Mouse (Mus musculus): ENCODE measurements around the gene Nsmce4a. TPM values are rescaled to one million over a fixed set of nuclear protein-coding genes. Genes with fewer than 3 reads are reported as not detected.

Gene Nsmce4a
- polyA plus RNA-seq (2014; fragmentation: Nextera tagmentation; extraction: Ambion mirVana): 156 and 160 TPM in 2 replicates

GRCm38 (mm10) chr7:130572821-130573220 is at the start of gene Nsmce4a:
Gene Nsmce4a (minus strand): TSS chr7:130573118.
- ATAC-seq (ENCODE audit: insufficient number of reproducible peaks, insufficient read depth, low FRiP score, low read depth): no peak
- no peaks in the 10 kb centered on the region for H3K9me3 ChIP-seq (ENCODE audit: control insufficient read depth, low read length)
- 82% methylated on average over 8 of the region's 11 CpGs for WGBS

GRCm38 (mm10) chr7:130622359-130622758 is 49.4 kb upstream of the Nsmce4a start:
- no peaks in the 10 kb centered on the region for H3K27me3 ChIP-seq (ENCODE audit: control insufficient read depth, insufficient read depth, low read length)
- H3K4me1 ChIP-seq (ENCODE audit: control insufficient read depth in 2 of 2, insufficient read depth in 2 of 2, low read length in 2 of 2): peaks cover 14 to 16% of the 10 kb centered on the region in 2 experiments
- no peaks in the 10 kb centered on the region for H3K36me3 ChIP-seq (ENCODE audit: control insufficient read depth, insufficient read depth, low read length)
- H3K9ac ChIP-seq (ENCODE audit: low read length): no peak overlapping the region
- 86% methylated on average over 4 of the region's 4 CpGs for WGBS
- no peak for ATAC-seq (ENCODE audit: insufficient number of reproducible peaks, insufficient read depth, low FRiP score, low read depth)
- H3K9me3 ChIP-seq (ENCODE audit: control insufficient read depth, low read length): no peaks in the 10 kb centered on the region
- H3K4me3 ChIP-seq (ENCODE audit: control insufficient read depth in 1 of 2, insufficient read depth in 1 of 2, low read depth in 1 of 2, low read length in 2 of 2): no peak overlapping the region
- no peak overlapping the region for H3K4me2 ChIP-seq (ENCODE audit: low read length)
- no peak overlapping the region for H3K27ac ChIP-seq (replicated peaks in 1 of 2; ENCODE audit: control insufficient read depth in 1 of 2, insufficient read depth in 1 of 2, low read depth in 2 of 2, low read length in 2 of 2)

More at GRCm38 (mm10) chr7:130572821-130573220, at the start of gene Nsmce4a:
- Histone ChIP-seq H3K4me1 (ENCODE audit: control insufficient read depth in 2 of 2, insufficient read depth in 2 of 2, low read length in 2 of 2) (peaks cover 12 to 20% of the 10 kb centered on the region in 2 experiments), H3K36me3 (ENCODE audit: control insufficient read depth, insufficient read depth, low read length) (no peaks in the 10 kb centered on the region), H3K9ac (ENCODE audit: low read length) (no peak within 1 kb of the TSS), H3K4me3 (ENCODE audit: control insufficient read depth in 1 of 2, insufficient read depth in 1 of 2, low read depth in 1 of 2, low read length in 2 of 2) (no peak within 1 kb of the TSS), H3K4me2 (ENCODE audit: low read length) (no peak within 1 kb of the TSS), H3K27me3 (ENCODE audit: control insufficient read depth, insufficient read depth, low read length) (no peaks in the 10 kb centered on the region), H3K27ac (replicated peaks in 1 of 2; ENCODE audit: control insufficient read depth in 1 of 2, insufficient read depth in 1 of 2, low read depth in 2 of 2, low read length in 2 of 2) (no peak within 1 kb of the TSS; a peak in 1 of 4 replicates)

GRCm38 (mm10) chr7:130621953-130622352 is 49.0 kb upstream of the Nsmce4a start:
- H3K4me1 ChIP-seq (ENCODE audit: control insufficient read depth in 2 of 2, insufficient read depth in 2 of 2, low read length in 2 of 2): peaks cover 14 to 16% of the 10 kb centered on the region in 2 experiments
- no peaks in the 10 kb centered on the region for H3K36me3 ChIP-seq (ENCODE audit: control insufficient read depth, insufficient read depth, low read length)
- H3K27ac ChIP-seq (replicated peaks in 1 of 2; ENCODE audit: control insufficient read depth in 1 of 2, insufficient read depth in 1 of 2, low read depth in 2 of 2, low read length in 2 of 2): no peak overlapping the region
- ATAC-seq (ENCODE audit: insufficient number of reproducible peaks, insufficient read depth, low FRiP score, low read depth): no peak
- H3K4me2 ChIP-seq (ENCODE audit: low read length): no peak overlapping the region
- no peak overlapping the region for H3K4me3 ChIP-seq (ENCODE audit: control insufficient read depth in 1 of 2, insufficient read depth in 1 of 2, low read depth in 1 of 2, low read length in 2 of 2)
- H3K9me3 ChIP-seq (ENCODE audit: control insufficient read depth, low read length): no peaks in the 10 kb centered on the region
- no peaks in the 10 kb centered on the region for H3K27me3 ChIP-seq (ENCODE audit: control insufficient read depth, insufficient read depth, low read length)
- 37% methylated on average over 3 of the region's 3 CpGs for WGBS
- H3K9ac ChIP-seq (ENCODE audit: low read length): no peak overlapping the region

- no peak overlapping the region for H3K4me2 ChIP-seq (ENCODE audit: low read length)
- no peaks in the 10 kb centered on the region for H3K9me3 ChIP-seq (ENCODE audit: control insufficient read depth, low read length)
- no peak overlapping the region for H3K4me3 ChIP-seq (ENCODE audit: control insufficient read depth in 1 of 2, insufficient read depth in 1 of 2, low read depth in 1 of 2, low read length in 2 of 2)
- H3K27me3 ChIP-seq (ENCODE audit: control insufficient read depth, insufficient read depth, low read length): no peaks in the 10 kb centered on the region
- ATAC-seq (ENCODE audit: insufficient number of reproducible peaks, insufficient read depth, low FRiP score, low read depth): no peak
- WGBS: 89% methylated on average over 2 of the region's 2 CpGs
- peaks cover 11 to 13% of the 10 kb centered on the region in 2 experiments for H3K4me1 ChIP-seq (ENCODE audit: control insufficient read depth in 2 of 2, insufficient read depth in 2 of 2, low read length in 2 of 2)
- no peaks in the 10 kb centered on the region for H3K36me3 ChIP-seq (ENCODE audit: control insufficient read depth, insufficient read depth, low read length)
- H3K27ac ChIP-seq (replicated peaks in 1 of 2; ENCODE audit: control insufficient read depth in 1 of 2, insufficient read depth in 1 of 2, low read depth in 2 of 2, low read length in 2 of 2): no peak overlapping the region
- no peak overlapping the region for H3K9ac ChIP-seq (ENCODE audit: low read length)
Observed at GRCm38 (mm10) chr7:130621068-130621467, 48.1 kb upstream of the Nsmce4a start.

- Histone ChIP-seq H3K27ac (replicated peaks in 1 of 2; ENCODE audit: control insufficient read depth in 1 of 2, insufficient read depth in 1 of 2, low read depth in 2 of 2, low read length in 2 of 2) (no peak overlapping the region), H3K4me2 (ENCODE audit: low read length) (no peak overlapping the region), H3K9me3 (ENCODE audit: control insufficient read depth, low read length) (no peaks in the 10 kb centered on the region), H3K36me3 (ENCODE audit: control insufficient read depth, insufficient read depth, low read length) (no peaks in the 10 kb centered on the region), H3K27me3 (ENCODE audit: control insufficient read depth, insufficient read depth, low read length) (no peaks in the 10 kb centered on the region), H3K9ac (ENCODE audit: low read length) (no peak overlapping the region), H3K4me3 (ENCODE audit: control insufficient read depth in 1 of 2, insufficient read depth in 1 of 2, low read depth in 1 of 2, low read length in 2 of 2) (no peak overlapping the region), H3K4me1 (ENCODE audit: control insufficient read depth in 2 of 2, insufficient read depth in 2 of 2, low read length in 2 of 2) (peaks cover 9 to 10% of the 10 kb centered on the region in 2 experiments)
- ATAC-seq (ENCODE audit: insufficient number of reproducible peaks, insufficient read depth, low FRiP score, low read depth): no peak
- WGBS: 83% methylated on average over 3 of the region's 3 CpGs
Observed at GRCm38 (mm10) chr7:130617591-130617990, 44.7 kb upstream of the Nsmce4a start.

- H3K27ac ChIP-seq (replicated peaks in 1 of 2; ENCODE audit: control insufficient read depth in 1 of 2, insufficient read depth in 1 of 2, low read depth in 2 of 2, low read length in 2 of 2): no peak overlapping the region
- WGBS: 41% methylated on average over 4 of the region's 4 CpGs
Observed at GRCm38 (mm10) chr7:130613973-130614372, 41.1 kb upstream of the Nsmce4a start.

GRCm38 (mm10) chr7:130606958-130607357 is 34.0 kb upstream of the Nsmce4a start:
- 92% methylated on average over 4 of the region's 4 CpGs for WGBS
- H3K4me2 ChIP-seq (ENCODE audit: low read length): no peak overlapping the region
- H3K9ac ChIP-seq (ENCODE audit: low read length): no peak overlapping the region
- H3K36me3 ChIP-seq (ENCODE audit: control insufficient read depth, insufficient read depth, low read length): no peaks in the 10 kb centered on the region
- H3K4me3 ChIP-seq (ENCODE audit: control insufficient read depth in 1 of 2, insufficient read depth in 1 of 2, low read depth in 1 of 2, low read length in 2 of 2): no peak overlapping the region
- H3K27me3 ChIP-seq (ENCODE audit: control insufficient read depth, insufficient read depth, low read length): no peaks in the 10 kb centered on the region
- 0 out of 4 replicates have a peak, but pooled peaks cover 0 to 2% of the 10 kb centered on the region in 2 experiments for H3K4me1 ChIP-seq (ENCODE audit: control insufficient read depth in 2 of 2, insufficient read depth in 2 of 2, low read length in 2 of 2)
- no peak for ATAC-seq (ENCODE audit: insufficient number of reproducible peaks, insufficient read depth, low FRiP score, low read depth)
- H3K9me3 ChIP-seq (ENCODE audit: control insufficient read depth, low read length): no peaks in the 10 kb centered on the region
- H3K27ac ChIP-seq (replicated peaks in 1 of 2; ENCODE audit: control insufficient read depth in 1 of 2, insufficient read depth in 1 of 2, low read depth in 2 of 2, low read length in 2 of 2): no peak overlapping the region

More at GRCm38 (mm10) chr7:130613973-130614372, 41.1 kb upstream of the Nsmce4a start:
- Histone ChIP-seq H3K4me3 (ENCODE audit: control insufficient read depth in 1 of 2, insufficient read depth in 1 of 2, low read depth in 1 of 2, low read length in 2 of 2) (no peak overlapping the region), H3K9me3 (ENCODE audit: control insufficient read depth, low read length) (no peaks in the 10 kb centered on the region), H3K4me2 (ENCODE audit: low read length) (no peak overlapping the region), H3K4me1 (ENCODE audit: control insufficient read depth in 2 of 2, insufficient read depth in 2 of 2, low read length in 2 of 2) (no peaks in the 10 kb centered on the region), H3K9ac (ENCODE audit: low read length) (no peak overlapping the region), H3K27me3 (ENCODE audit: control insufficient read depth, insufficient read depth, low read length) (no peaks in the 10 kb centered on the region), H3K36me3 (ENCODE audit: control insufficient read depth, insufficient read depth, low read length) (no peaks in the 10 kb centered on the region)
- no peak for ATAC-seq (ENCODE audit: insufficient number of reproducible peaks, insufficient read depth, low FRiP score, low read depth)

- no peak for ATAC-seq (ENCODE audit: insufficient number of reproducible peaks, insufficient read depth, low FRiP score, low read depth)
- Histone ChIP-seq H3K4me1 (ENCODE audit: control insufficient read depth in 2 of 2, insufficient read depth in 2 of 2, low read length in 2 of 2) (0 out of 4 replicates have a peak, but pooled peaks cover 0 to 2% of the 10 kb centered on the region in 2 experiments), H3K36me3 (ENCODE audit: control insufficient read depth, insufficient read depth, low read length) (no peaks in the 10 kb centered on the region), H3K4me2 (ENCODE audit: low read length) (no peak overlapping the region), H3K27me3 (ENCODE audit: control insufficient read depth, insufficient read depth, low read length) (no peaks in the 10 kb centered on the region), H3K9me3 (ENCODE audit: control insufficient read depth, low read length) (no peaks in the 10 kb centered on the region), H3K9ac (ENCODE audit: low read length) (no peak overlapping the region), H3K27ac (replicated peaks in 1 of 2; ENCODE audit: control insufficient read depth in 1 of 2, insufficient read depth in 1 of 2, low read depth in 2 of 2, low read length in 2 of 2) (no peak overlapping the region), H3K4me3 (ENCODE audit: control insufficient read depth in 1 of 2, insufficient read depth in 1 of 2, low read depth in 1 of 2, low read length in 2 of 2) (no peak overlapping the region)
- 20% methylated on average over 6 of the region's 6 CpGs for WGBS
Observed at GRCm38 (mm10) chr7:130605111-130605510, 32.2 kb upstream of the Nsmce4a start.
